Mouse (Mus musculus) myocyte (in vitro differentiated cells): ENCODE data around the gene Zdhhc19.

Experiments used
- TCF12 ChIP-seq: IDR thresholded peaks from one replicate; pipeline ENCODE4 v1.6.1; 2011; ENCODE audit warnings: mild to moderate bottlenecking, control low read depth; ENCODE audit not compliant: poor library complexity, insufficient read depth, severe bottlenecking
- TCF3 ChIP-seq: IDR thresholded peaks from one replicate; pipeline ENCODE4 v1.6.1; 2011; ENCODE audit warnings: low read depth, control low read depth; ENCODE audit not compliant: insufficient read length
- USF1 ChIP-seq: IDR thresholded peaks from one replicate; pipeline ENCODE4 v1.6.1; 2011; ENCODE audit warnings: low read depth, mild to moderate bottlenecking, control low read depth, moderate library complexity

DNA sequence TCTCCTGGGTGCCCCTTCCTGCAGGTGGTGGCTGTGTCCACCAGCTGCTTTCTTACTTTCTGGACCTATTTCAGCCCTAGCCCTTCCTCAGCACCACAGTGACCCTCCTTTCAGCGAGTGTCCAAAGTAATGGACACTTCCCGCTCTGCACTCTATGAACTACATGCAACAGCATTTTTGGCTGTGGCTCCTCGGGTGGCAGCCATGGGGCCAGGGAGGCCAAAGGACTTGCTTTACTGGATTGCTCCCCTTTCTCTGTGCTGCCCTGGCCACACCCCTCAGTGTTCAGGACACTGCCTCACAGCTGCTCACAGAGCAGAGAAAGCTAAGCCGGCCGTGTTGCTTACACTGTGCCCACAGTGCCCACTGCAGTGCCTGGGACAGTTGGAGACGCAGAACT, 7.6 kb downstream of the Zdhhc19 start:
- TF ChIP-seq TCF3 (no peak), TCF12 (no peak), USF1 (no peak)
